Mouse (Mus musculus) right cerebral cortex, adult 2 months (tissue): ENCODE data around the gene Bmp6.

ENCODE experiments used
- DNase-seq, 2 experiments: peaks; one replicate each; pipeline ENCODE4 v3.0.0; 2021 to 2022; ENCODE audit warnings: low spot score in 2 of 2

The Bmp6 gene

DNA sequence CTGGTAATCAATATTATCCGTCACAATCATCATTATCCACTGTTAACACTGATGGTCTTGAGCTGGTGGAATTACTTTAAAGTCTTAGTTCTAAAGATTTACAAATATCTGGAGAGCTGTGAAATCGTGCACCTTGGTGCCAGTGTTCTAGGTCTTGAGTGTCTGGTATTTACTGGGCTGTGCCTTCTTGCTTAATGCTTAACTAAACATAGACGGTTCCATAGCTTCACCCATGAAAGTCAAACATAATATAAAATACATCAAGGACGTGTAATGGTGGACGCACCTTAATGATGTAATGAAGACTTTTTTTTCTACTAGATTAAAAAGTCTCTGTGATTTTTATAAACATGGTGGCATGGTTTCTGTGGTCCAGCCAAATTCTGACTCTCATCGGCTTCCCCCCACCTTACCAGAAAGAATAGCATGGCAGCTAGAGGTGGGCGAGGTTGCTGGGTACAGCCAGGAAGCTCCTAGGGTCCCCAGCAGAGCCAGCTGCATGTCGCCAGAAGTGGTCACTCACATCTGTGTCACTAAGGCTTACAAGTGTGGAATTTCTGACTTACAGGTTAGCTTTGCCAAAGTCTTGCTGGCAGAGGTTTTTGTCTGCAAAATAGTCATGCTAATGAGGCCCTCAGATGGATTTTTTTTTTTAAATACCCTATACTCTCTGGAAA is 200.0 kb downstream of the Bmp6 start:
- DNase-seq = no peak

DNA sequence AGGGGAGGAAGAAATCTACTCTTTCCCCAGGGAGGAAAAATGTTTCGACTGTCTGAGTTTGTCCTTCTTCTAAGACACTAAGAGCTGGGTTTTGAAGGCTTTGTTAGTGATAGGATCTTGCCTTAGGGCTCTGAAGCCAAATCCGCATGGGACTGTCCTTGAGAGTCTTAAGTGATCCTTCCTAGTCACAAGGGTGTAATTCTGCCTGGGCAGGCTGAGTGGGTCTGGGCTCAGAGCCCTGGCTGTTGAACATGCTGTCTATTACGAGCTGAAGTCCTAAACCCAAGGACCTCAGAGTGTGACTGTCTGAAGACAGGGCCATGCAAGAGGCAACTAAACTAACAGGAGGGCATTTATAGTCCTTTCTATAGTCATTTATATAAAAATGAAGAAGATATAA is 200.6 kb downstream of the Bmp6 start:
- no peak for DNase-seq

DNA sequence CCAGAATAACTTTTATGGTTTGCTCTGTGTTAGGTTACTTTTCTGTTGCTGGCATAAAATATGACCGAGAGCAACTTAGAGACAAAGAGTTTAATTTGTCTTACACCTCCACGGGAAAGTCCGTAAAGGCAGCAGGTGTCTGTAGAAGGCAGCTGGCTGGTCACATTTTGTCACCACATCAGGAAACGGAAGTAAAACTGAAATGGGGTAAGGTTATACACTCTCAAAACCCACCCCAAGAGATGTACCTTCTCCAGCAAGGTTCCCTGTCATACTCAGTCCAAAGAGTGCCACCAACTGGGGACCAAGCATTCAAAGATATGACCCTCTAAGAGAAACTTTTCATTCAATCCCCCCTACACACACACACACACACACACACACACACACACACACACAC is 201.8 kb downstream of the Bmp6 start:
- DNase-seq = no peak

DNA sequence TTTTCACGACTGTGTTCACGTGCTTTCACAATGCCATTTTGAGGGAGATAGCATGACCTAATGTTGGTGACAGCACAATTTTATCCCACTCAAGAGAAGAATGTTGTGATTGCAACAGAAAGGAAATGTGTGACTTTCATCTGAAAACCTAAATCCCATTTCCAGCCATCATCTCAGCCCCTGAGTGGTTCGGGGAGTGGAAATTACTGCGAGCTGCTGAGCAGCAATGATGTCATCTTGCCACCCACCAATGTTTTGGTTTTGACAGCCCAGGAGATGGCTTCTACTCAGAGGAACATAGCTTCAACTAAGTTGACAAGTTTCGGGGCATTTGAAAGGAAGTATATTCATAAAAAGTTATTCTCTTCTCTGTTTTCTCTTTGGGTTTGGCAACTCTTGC is 202.8 kb downstream of the Bmp6 start:
- DNase-seq = no peak

DNA sequence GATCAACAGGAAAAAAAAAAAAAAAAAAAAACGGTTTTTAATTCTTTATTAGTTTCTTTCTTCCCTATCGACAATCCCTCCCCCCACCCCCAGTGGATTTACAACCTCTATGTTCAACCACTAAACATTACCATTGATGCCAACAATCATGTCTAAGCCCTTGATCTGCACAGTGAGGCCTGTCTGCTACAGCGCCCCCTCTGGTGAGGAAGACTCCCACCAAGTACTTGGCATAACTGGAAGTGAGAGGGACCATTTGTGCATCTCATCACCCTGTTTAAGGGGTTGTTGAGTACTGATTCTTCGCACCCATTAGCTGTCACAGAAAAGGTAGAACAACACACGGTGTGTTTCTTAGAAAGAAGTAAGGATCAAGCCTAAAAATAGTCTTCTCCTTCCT is 203.8 kb downstream of the Bmp6 start:
- DNase-seq = no peak
